Mouse (Mus musculus) heart, adult 2 months (tissue): Measurements from ENCODE around the gene Map3k21.

ENCODE experiments used
- CTCF ChIP-seq: fragments of 200-600 bp; IDR thresholded peaks from 2 replicates; pipeline ENCODE4 v1.8.1; 2022; ENCODE audit warnings: antibody characterized with exemption, mild to moderate bottlenecking, moderate library complexity
- POLR2A ChIP-seq: fragments of 200-500 bp; IDR thresholded peaks from 2 replicates; pipeline ENCODE4 v1.6.1; 2011; ENCODE audit warnings: mild to moderate bottlenecking, low read depth, low read length, control low read depth; ENCODE audit not compliant: insufficient read depth

GRCm38 (mm10) chr8:125987996-125988395 lies 77.7 kb downstream of the Map3k21 start:
- TF ChIP-seq POLR2A (no peak), CTCF (no peak)
